Mouse (Mus musculus) heart, adult 2 months (tissue): ENCODE data around the gene Cfap77.

Source experiments
- EP300 ChIP-seq: fragments of 200-500 bp; IDR thresholded peaks from 2 replicates; pipeline ENCODE4 v1.6.1; 2011; ENCODE audit warnings: low read depth, low read length, control low read depth; ENCODE audit not compliant: insufficient read depth
- POLR2A ChIP-seq: fragments of 200-500 bp; IDR thresholded peaks from 2 replicates; pipeline ENCODE4 v1.6.1; 2011; ENCODE audit warnings: mild to moderate bottlenecking, low read depth, low read length, control low read depth; ENCODE audit not compliant: insufficient read depth

GRCm38 (mm10) chr2:29025284-29025683 lies 29.6 kb downstream of the Cfap77 start:
- no peak for TF ChIP-seq EP300
- TF ChIP-seq POLR2A: no peak
